Mouse (Mus musculus): ENCODE measurements around the gene Rcor3. TPM values are rescaled to one million over a fixed set of nuclear protein-coding genes. Genes with fewer than 3 reads are reported as not detected.

The Rcor3 gene
- polyA plus RNA-seq, 1 experiment from 2014 or later, result 20.1 TPM

DNA sequence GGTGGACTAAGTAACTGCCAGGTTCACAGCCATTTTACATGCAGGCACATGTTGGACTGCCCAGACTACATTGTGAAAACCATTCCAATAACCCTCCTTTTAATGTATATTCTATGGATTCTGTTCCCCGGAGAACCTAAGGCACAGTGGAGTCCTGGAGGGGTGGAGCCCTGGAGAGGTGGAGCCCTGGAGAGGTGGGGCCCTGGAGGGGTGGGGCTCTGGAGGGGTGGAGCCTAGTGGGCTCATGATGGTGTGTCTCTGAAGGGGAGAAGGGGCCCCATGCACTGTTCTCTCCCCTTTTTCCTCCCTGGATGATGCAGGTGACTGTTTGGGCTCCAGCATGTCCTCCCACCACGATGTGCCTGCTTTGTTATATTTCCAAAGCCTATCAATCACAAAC is 69.7 kb downstream of the Rcor3 start:
- H3K9ac ChIP-seq (ENCODE audit: low read length), result no peak overlapping the region
- H3K4me3 ChIP-seq (ENCODE audit: low read depth, low read length), result no peak overlapping the region
- WGBS, result 66% methylated on average over 2 of the region's 2 CpGs
- no peak for DNase-seq (ENCODE audit: low spot score)
- H3K4me2 ChIP-seq (ENCODE audit: low read length), result no peak overlapping the region
- no peaks in the 10 kb centered on the region for H3K9me3 ChIP-seq (replicated peaks; ENCODE audit: control insufficient read depth, low read length)
- H3K4me1 ChIP-seq (ENCODE audit: control insufficient read depth, insufficient read depth, low read length), result no peaks in the 10 kb centered on the region
- no peak for ATAC-seq
- H3K27me3 ChIP-seq (replicated peaks; ENCODE audit: control insufficient read depth, insufficient read depth, low read length), result no peaks in the 10 kb centered on the region
- no peak overlapping the region for H3K27ac ChIP-seq (ENCODE audit: low read depth, low read length)
- H3K36me3 ChIP-seq (ENCODE audit: control insufficient read depth, insufficient read depth, low read length), result no peaks in the 10 kb centered on the region

- Histone ChIP-seq H3K4me1 (ENCODE audit: control insufficient read depth, insufficient read depth, low read length) (no peaks in the 10 kb centered on the region), H3K9ac (ENCODE audit: low read length) (no peak overlapping the region), H3K27me3 (replicated peaks; ENCODE audit: control insufficient read depth, insufficient read depth, low read length) (no peaks in the 10 kb centered on the region), H3K4me2 (ENCODE audit: low read length) (no peak overlapping the region), H3K9me3 (replicated peaks; ENCODE audit: control insufficient read depth, low read length) (no peaks in the 10 kb centered on the region), H3K27ac (ENCODE audit: low read depth, low read length) (no peak overlapping the region), H3K4me3 (ENCODE audit: low read depth, low read length) (no peak overlapping the region), H3K36me3 (ENCODE audit: control insufficient read depth, insufficient read depth, low read length) (no peaks in the 10 kb centered on the region)
- ATAC-seq, result no peak
- no peak for DNase-seq (ENCODE audit: low spot score)
- 97% methylated on average over 3 of the region's 3 CpGs for WGBS
Measured at GRCm38 (mm10) chr1:192066956-192067355, 70.9 kb downstream of the Rcor3 start.

- no peak overlapping the region for H3K9ac ChIP-seq (ENCODE audit: low read length)
- H3K27me3 ChIP-seq (replicated peaks; ENCODE audit: control insufficient read depth, insufficient read depth, low read length), result no peaks in the 10 kb centered on the region
- H3K27ac ChIP-seq (ENCODE audit: low read depth, low read length), result no peak overlapping the region
- H3K4me2 ChIP-seq (ENCODE audit: low read length), result no peak overlapping the region
- no peaks in the 10 kb centered on the region for H3K9me3 ChIP-seq (replicated peaks; ENCODE audit: control insufficient read depth, low read length)
- H3K4me1 ChIP-seq (ENCODE audit: control insufficient read depth, insufficient read depth, low read length), result no peaks in the 10 kb centered on the region
- DNase-seq (ENCODE audit: low spot score) (no peak), ATAC-seq (no peak)
- H3K4me3 ChIP-seq (ENCODE audit: low read depth, low read length), result no peak overlapping the region
- 93% methylated on average over 8 of the region's 8 CpGs for WGBS
- no peaks in the 10 kb centered on the region for H3K36me3 ChIP-seq (ENCODE audit: control insufficient read depth, insufficient read depth, low read length)
Measured at GRCm38 (mm10) chr1:192063209-192063946, 74.5 kb downstream of the Rcor3 start.

GRCm38 (mm10) chr1:192062682-192063081 is 75.2 kb downstream of the Rcor3 start:
- no peak overlapping the region for H3K27ac ChIP-seq (ENCODE audit: low read depth, low read length)
- ATAC-seq (no peak), DNase-seq (ENCODE audit: low spot score) (no peak)
- H3K36me3 ChIP-seq (ENCODE audit: control insufficient read depth, insufficient read depth, low read length), result no peaks in the 10 kb centered on the region
- H3K27me3 ChIP-seq (replicated peaks; ENCODE audit: control insufficient read depth, insufficient read depth, low read length), result no peaks in the 10 kb centered on the region
- no peaks in the 10 kb centered on the region for H3K9me3 ChIP-seq (replicated peaks; ENCODE audit: control insufficient read depth, low read length)
- no peak overlapping the region for H3K4me3 ChIP-seq (ENCODE audit: low read depth, low read length)
- WGBS, result 90% methylated on average over 14 of the region's 14 CpGs
- no peak overlapping the region for H3K4me2 ChIP-seq (ENCODE audit: low read length)
- no peak overlapping the region for H3K9ac ChIP-seq (ENCODE audit: low read length)
- H3K4me1 ChIP-seq (ENCODE audit: control insufficient read depth, insufficient read depth, low read length), result no peaks in the 10 kb centered on the region

- Histone ChIP-seq H3K4me2 (ENCODE audit: low read length) (no peak overlapping the region), H3K9ac (ENCODE audit: low read length) (no peak overlapping the region), H3K27me3 (replicated peaks; ENCODE audit: control insufficient read depth, insufficient read depth, low read length) (no peaks in the 10 kb centered on the region), H3K27ac (ENCODE audit: low read depth, low read length) (no peak overlapping the region), H3K4me3 (ENCODE audit: low read depth, low read length) (no peak overlapping the region), H3K36me3 (ENCODE audit: control insufficient read depth, insufficient read depth, low read length) (no peaks in the 10 kb centered on the region), H3K4me1 (ENCODE audit: control insufficient read depth, insufficient read depth, low read length) (no peaks in the 10 kb centered on the region), H3K9me3 (replicated peaks; ENCODE audit: control insufficient read depth, low read length) (no peaks in the 10 kb centered on the region)
- WGBS, result 80% methylated on average over 4 of the region's 4 CpGs
- DNase-seq (ENCODE audit: low spot score) (no peak), ATAC-seq (no peak)
Measured at GRCm38 (mm10) chr1:192061666-192062306, 76.1 kb downstream of the Rcor3 start.

DNA sequence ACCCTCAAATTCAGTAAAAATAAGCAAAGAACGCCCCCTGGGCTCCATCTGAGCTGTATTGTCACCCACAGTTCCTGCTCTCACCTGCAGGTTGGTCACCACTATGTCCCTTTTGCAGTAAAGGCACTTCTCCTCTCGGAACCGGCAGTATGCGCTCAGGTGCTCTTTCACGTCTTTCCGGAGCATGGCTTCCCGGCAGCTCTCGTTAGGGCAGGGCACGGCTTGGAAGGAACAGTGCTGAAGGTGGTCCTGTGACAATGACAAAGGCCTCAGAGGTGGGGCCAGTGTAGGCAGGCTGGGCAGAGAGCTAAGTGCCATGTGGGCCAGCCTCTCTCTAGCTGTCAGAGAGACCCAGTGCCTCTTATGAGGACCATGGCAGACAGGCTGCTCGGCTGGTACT is 79.0 kb downstream of the Rcor3 start:
- H3K27me3 ChIP-seq (replicated peaks; ENCODE audit: control insufficient read depth, insufficient read depth, low read length), result no peaks in the 10 kb centered on the region
- H3K9me3 ChIP-seq (replicated peaks; ENCODE audit: control insufficient read depth, low read length), result no peaks in the 10 kb centered on the region
- 76% methylated on average over 10 of the region's 10 CpGs for WGBS
- no peaks in the 10 kb centered on the region for H3K36me3 ChIP-seq (ENCODE audit: control insufficient read depth, insufficient read depth, low read length)
- H3K4me1 ChIP-seq (ENCODE audit: control insufficient read depth, insufficient read depth, low read length), result no peaks in the 10 kb centered on the region
- no peak overlapping the region for H3K9ac ChIP-seq (ENCODE audit: low read length)
- H3K27ac ChIP-seq (ENCODE audit: low read depth, low read length), result no peak overlapping the region
- DNase-seq (ENCODE audit: low spot score), result no peak
- no peak overlapping the region for H3K4me3 ChIP-seq (ENCODE audit: low read depth, low read length)
- ATAC-seq, result no peak
- no peak overlapping the region for H3K4me2 ChIP-seq (ENCODE audit: low read length)

- no peaks in the 10 kb centered on the region for H3K27me3 ChIP-seq (replicated peaks; ENCODE audit: control insufficient read depth, insufficient read depth, low read length)
- DNase-seq (ENCODE audit: low spot score), result no peak
- no peak overlapping the region for H3K27ac ChIP-seq (ENCODE audit: low read depth, low read length)
- ATAC-seq, result no peak
- no peaks in the 10 kb centered on the region for H3K4me1 ChIP-seq (ENCODE audit: control insufficient read depth, insufficient read depth, low read length)
- H3K9ac ChIP-seq (ENCODE audit: low read length), result no peak overlapping the region
- no peaks in the 10 kb centered on the region for H3K36me3 ChIP-seq (ENCODE audit: control insufficient read depth, insufficient read depth, low read length)
- H3K4me2 ChIP-seq (ENCODE audit: low read length), result no peak overlapping the region
- WGBS, result 51% methylated on average over 3 of the region's 3 CpGs
- no peaks in the 10 kb centered on the region for H3K9me3 ChIP-seq (replicated peaks; ENCODE audit: control insufficient read depth, low read length)
- H3K4me3 ChIP-seq (ENCODE audit: low read depth, low read length), result no peak overlapping the region
Measured at GRCm38 (mm10) chr1:192053726-192054125, 84.1 kb downstream of the Rcor3 start.

- no peak overlapping the region for H3K27ac ChIP-seq (ENCODE audit: low read depth, low read length)
- no peak for DNase-seq (ENCODE audit: low spot score)
- no peak overlapping the region for H3K4me3 ChIP-seq (ENCODE audit: low read depth, low read length)
- 79% methylated on average over 5 of the region's 5 CpGs for WGBS
- no peak overlapping the region for H3K4me2 ChIP-seq (ENCODE audit: low read length)
- no peaks in the 10 kb centered on the region for H3K36me3 ChIP-seq (ENCODE audit: control insufficient read depth, insufficient read depth, low read length)
- H3K9ac ChIP-seq (ENCODE audit: low read length), result no peak overlapping the region
- no peaks in the 10 kb centered on the region for H3K4me1 ChIP-seq (ENCODE audit: control insufficient read depth, insufficient read depth, low read length)
- no peaks in the 10 kb centered on the region for H3K9me3 ChIP-seq (replicated peaks; ENCODE audit: control insufficient read depth, low read length)
- ATAC-seq, result no peak
- no peaks in the 10 kb centered on the region for H3K27me3 ChIP-seq (replicated peaks; ENCODE audit: control insufficient read depth, insufficient read depth, low read length)
Measured at GRCm38 (mm10) chr1:192052986-192053385, 84.9 kb downstream of the Rcor3 start.

GRCm38 (mm10) chr1:192052461-192052860 is 85.4 kb downstream of the Rcor3 start:
- Histone ChIP-seq H3K27ac (ENCODE audit: low read depth, low read length) (no peak overlapping the region), H3K36me3 (ENCODE audit: control insufficient read depth, insufficient read depth, low read length) (no peaks in the 10 kb centered on the region), H3K4me2 (ENCODE audit: low read length) (no peak overlapping the region), H3K4me3 (ENCODE audit: low read depth, low read length) (no peak overlapping the region), H3K9me3 (replicated peaks; ENCODE audit: control insufficient read depth, low read length) (no peaks in the 10 kb centered on the region), H3K9ac (ENCODE audit: low read length) (no peak overlapping the region), H3K27me3 (replicated peaks; ENCODE audit: control insufficient read depth, insufficient read depth, low read length) (no peaks in the 10 kb centered on the region), H3K4me1 (ENCODE audit: control insufficient read depth, insufficient read depth, low read length) (no peaks in the 10 kb centered on the region)
- no peak for DNase-seq (ENCODE audit: low spot score)
- ATAC-seq, result no peak
- WGBS, result 93% methylated on average over 8 of the region's 8 CpGs
